Mouse (Mus musculus) hindbrain, embryonic 16.5 days (tissue): ENCODE data around the gene Galc. TPM values are rescaled to one million over a fixed set of nuclear protein-coding genes. Genes with fewer than 3 reads are reported as not detected.
"Not testable (repeated sequence)": the region's sequence is repeated elsewhere in the genome, so short reads cannot be mapped to it uniquely, and the experiment has no call there.

ENCODE experiments used
- ATAC-seq: fragments of 200-750 bp; cut with Nextera tagmentation; 2 replicates; pipeline ENCODE4 v1.8.0; 2017; ENCODE audit warnings: moderate TSS enrichment, moderate library complexity
- H3K27ac ChIP-seq: fragments of 300-500 bp; sonication (generic); 2 replicates; pipeline ENCODE4 v1.5.1; 2014; ENCODE audit warnings: low read depth, mild to moderate bottlenecking, control low read depth, low read length, moderate library complexity
- H3K27me3 ChIP-seq: fragments of 300-500 bp; sonication (generic); replicated peaks from 2 replicates; pipeline ENCODE4 v1.6.1; 2014; ENCODE audit warnings: low read length; ENCODE audit not compliant: control insufficient read depth, insufficient read depth
- H3K36me3 ChIP-seq: fragments of 300-500 bp; sonication (generic); 2 replicates; pipeline ENCODE4 v1.6.1; 2014; ENCODE audit warnings: mild to moderate bottlenecking, low read length, moderate library complexity, mixed read lengths; ENCODE audit not compliant: control insufficient read depth, insufficient read depth
- H3K4me1 ChIP-seq: fragments of 300-500 bp; sonication (generic); 2 replicates; pipeline ENCODE4 v1.6.1; 2014; ENCODE audit warnings: low read depth, low read length; ENCODE audit not compliant: control insufficient read depth, insufficient read depth
- H3K4me2 ChIP-seq: fragments of 300-500 bp; sonication (generic); 2 replicates; pipeline ENCODE4 v1.6.1; 2014; ENCODE audit warnings: mild to moderate bottlenecking, low read length, control low read depth, moderate library complexity
- H3K4me3 ChIP-seq: fragments of 300-500 bp; sonication (generic); 2 replicates; pipeline ENCODE4 v1.5.1; 2014; ENCODE audit warnings: mild to moderate bottlenecking, low read length, control low read depth, moderate library complexity
- H3K9ac ChIP-seq: fragments of 300-500 bp; sonication (generic); 2 replicates; pipeline ENCODE4 v1.6.1; 2014; ENCODE audit warnings: low read depth, mild to moderate bottlenecking, control low read depth, low read length, moderate library complexity
- H3K9me3 ChIP-seq: fragments of 300-500 bp; sonication (generic); 2 replicates; pipeline ENCODE4 v1.6.1; 2014; ENCODE audit warnings: mild to moderate bottlenecking, low read length, moderate library complexity; ENCODE audit not compliant: control insufficient read depth
- WGBS: fragments of 180-500 bp; shearing (Covaris S2); extraction: QIAGEN DNeasy Blood & Tissue Kit; methylation state at CpG from one replicate; pipeline ENCODE4 v1.1.7; 2014; 5-methylcytosine and 5-hydroxymethylcytosine counted together
- polyA plus RNA-seq: library from polyadenylated mRNA; unstranded; fragments of >200 nt; fragmentation: Nextera tagmentation; extraction: Ambion mirVana; gene quantifications from 2 replicates; pipeline ENCODE4 v1.2.1, GENCODE M21; 2015

Gene Galc
- polyA plus RNA-seq, 1 experiment from 2014 or later, result 10.6 TPM

- WGBS, result 91% methylated on average over 6 of the region's 6 CpGs
- not testable (repeated sequence) for H3K36me3 ChIP-seq, H3K27me3 ChIP-seq, H3K27ac ChIP-seq, H3K4me1 ChIP-seq, H3K9ac ChIP-seq, H3K4me2 ChIP-seq, H3K4me3 ChIP-seq, H3K9me3 ChIP-seq, ATAC-seq
These were observed 20.8 kb downstream of the Galc start for GRCm38 (mm10) chr12:98238478-98238877.

GRCm38 (mm10) chr12:98227037-98227436 is 32.2 kb downstream of the Galc start:
- ATAC-seq, result no peak
- WGBS, result 94% methylated on average over 2 of the region's 2 CpGs
- H3K4me3 ChIP-seq, result no peak overlapping the region
- H3K27me3 ChIP-seq, result no peaks in the 10 kb centered on the region
- peaks cover 8% of the 10 kb centered on the region; the same call in 1 of the 2 replicates for H3K36me3 ChIP-seq
- H3K4me2 ChIP-seq, result no peak overlapping the region
- H3K9me3 ChIP-seq, result no peaks in the 10 kb centered on the region
- H3K9ac ChIP-seq, result no peak overlapping the region
- H3K4me1 ChIP-seq, result no peaks in the 10 kb centered on the region
- H3K27ac ChIP-seq, result no peak overlapping the region

DNA sequence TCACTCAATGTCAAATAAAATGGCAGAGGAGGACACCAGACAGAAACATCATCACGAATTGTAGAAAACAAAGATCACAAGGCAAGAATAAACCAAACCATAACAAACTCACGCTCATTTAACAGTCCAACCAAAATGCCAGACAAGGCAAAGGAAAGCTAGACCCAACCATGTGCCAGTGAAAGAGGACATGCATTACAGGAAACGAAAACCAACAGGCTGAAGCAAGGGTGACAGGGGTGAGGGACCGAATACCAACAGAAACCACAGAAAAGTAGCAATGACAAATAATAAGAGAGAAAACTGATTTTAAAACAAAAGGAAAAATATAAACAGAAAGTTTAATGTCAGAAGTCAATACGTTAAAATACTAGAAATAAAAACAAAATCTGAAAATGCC is 36.0 kb downstream of the Galc start:
- no peaks in the 10 kb centered on the region for H3K9me3 ChIP-seq
- 86% methylated on average over 5 of the region's 5 CpGs for WGBS
- H3K36me3 ChIP-seq, result peaks cover 8% of the 10 kb centered on the region; the same call in 1 of the 2 replicates
- H3K9ac ChIP-seq, result no peak overlapping the region
- no peak overlapping the region for H3K4me2 ChIP-seq
- H3K27ac ChIP-seq, result no peak overlapping the region
- H3K4me1 ChIP-seq, result no peaks in the 10 kb centered on the region
- no peak overlapping the region for H3K4me3 ChIP-seq
- H3K27me3 ChIP-seq, result no peaks in the 10 kb centered on the region
- no peak for ATAC-seq

DNA sequence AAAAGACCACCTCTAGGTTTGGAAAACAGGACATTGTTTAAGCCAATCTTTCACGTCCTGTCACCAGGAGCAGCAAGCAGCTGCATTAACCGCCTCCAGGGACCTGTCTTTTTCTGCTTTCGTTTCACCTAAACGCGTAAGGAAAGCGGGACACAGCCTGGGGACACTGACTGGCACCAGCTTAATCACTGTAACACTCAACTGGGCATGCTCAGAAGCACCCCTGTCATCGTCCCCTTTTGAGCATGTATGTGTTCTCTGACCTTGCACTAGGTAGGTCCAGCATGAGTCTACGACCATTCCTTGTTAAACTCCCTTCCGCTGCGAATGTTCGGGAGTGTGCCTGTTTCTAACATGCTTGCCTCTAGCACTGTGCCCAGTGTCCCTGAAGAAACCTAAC is 42.8 kb downstream of the Galc start:
- H3K9me3 ChIP-seq, result no peaks in the 10 kb centered on the region
- peak; percentile 34; the same call in 1 of the 2 replicates for ATAC-seq
- H3K27me3 ChIP-seq, result no peaks in the 10 kb centered on the region
- no peak overlapping the region for H3K27ac ChIP-seq
- no peaks in the 10 kb centered on the region; the same call in 1 of the 2 replicates for H3K36me3 ChIP-seq
- WGBS, result 58% methylated on average over 11 of the region's 11 CpGs
- peak overlapping the region; percentile 0; the same call in 1 of the 2 replicates for H3K4me2 ChIP-seq
- no peak overlapping the region for H3K4me3 ChIP-seq
- H3K9ac ChIP-seq, result no peak overlapping the region
- H3K4me1 ChIP-seq, result no peaks in the 10 kb centered on the region

DNA sequence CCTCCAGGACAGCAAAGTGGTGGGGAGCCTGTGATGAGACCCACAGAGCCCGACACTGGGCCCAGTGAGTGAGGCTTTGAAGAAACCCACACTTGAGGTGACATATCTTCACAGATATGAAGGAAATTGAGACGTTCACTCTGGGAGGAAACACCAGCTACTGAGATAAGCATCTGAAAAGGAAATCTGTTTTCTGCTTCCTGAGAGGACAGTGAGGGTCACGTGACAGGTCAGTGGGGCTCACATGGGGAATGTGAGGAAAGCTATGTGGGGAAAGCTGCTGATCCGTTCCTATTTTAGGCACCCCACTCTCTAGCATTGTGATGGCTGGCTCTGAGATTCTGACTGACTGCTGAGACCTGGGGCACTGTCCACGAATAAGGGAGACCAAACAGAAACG is 43.7 kb downstream of the Galc start:
- Histone ChIP-seq H3K9me3 (no peaks in the 10 kb centered on the region), H3K36me3 (no peaks in the 10 kb centered on the region; the same call in 1 of the 2 replicates), H3K4me2 (no peak overlapping the region), H3K27ac (no peak overlapping the region), H3K4me1 (no peaks in the 10 kb centered on the region), H3K9ac (no peak overlapping the region), H3K4me3 (no peak overlapping the region), H3K27me3 (no peaks in the 10 kb centered on the region)
- no peak for ATAC-seq
- WGBS, result 69% methylated on average over 6 of the region's 6 CpGs

- Histone ChIP-seq H3K27ac (no peak overlapping the region), H3K9me3 (no peaks in the 10 kb centered on the region), H3K4me2 (no peak overlapping the region), H3K27me3 (no peaks in the 10 kb centered on the region), H3K36me3 (no peaks in the 10 kb centered on the region; the same call in 1 of the 2 replicates), H3K9ac (no peak overlapping the region), H3K4me1 (no peaks in the 10 kb centered on the region), H3K4me3 (no peak overlapping the region)
- WGBS, result 86% methylated on average over 14 of the region's 14 CpGs
- no peak for ATAC-seq
These were observed 45.1 kb downstream of the Galc start for GRCm38 (mm10) chr12:98214191-98214590.

GRCm38 (mm10) chr12:98213791-98214190 is 45.5 kb downstream of the Galc start:
- no peaks in the 10 kb centered on the region for H3K27me3 ChIP-seq
- H3K9ac ChIP-seq, result no peak overlapping the region
- H3K4me1 ChIP-seq, result no peaks in the 10 kb centered on the region
- no peak overlapping the region for H3K27ac ChIP-seq
- no peak overlapping the region for H3K4me3 ChIP-seq
- no peaks in the 10 kb centered on the region for H3K9me3 ChIP-seq
- ATAC-seq, result no peak
- WGBS, result 90% methylated on average over 7 of the region's 7 CpGs
- no peaks in the 10 kb centered on the region; the same call in 1 of the 2 replicates for H3K36me3 ChIP-seq
- no peak overlapping the region for H3K4me2 ChIP-seq

- H3K36me3 ChIP-seq, result no peaks in the 10 kb centered on the region; the same call in 1 of the 2 replicates
- H3K9ac ChIP-seq, result no peak overlapping the region
- H3K4me2 ChIP-seq, result no peak overlapping the region
- no peak for ATAC-seq
- H3K9me3 ChIP-seq, result no peaks in the 10 kb centered on the region
- no peaks in the 10 kb centered on the region for H3K4me1 ChIP-seq
- H3K27me3 ChIP-seq, result no peaks in the 10 kb centered on the region
- no peak overlapping the region for H3K27ac ChIP-seq
- no peak overlapping the region for H3K4me3 ChIP-seq
- 96% methylated on average over 7 of the region's 7 CpGs for WGBS
These were observed 45.9 kb downstream of the Galc start for GRCm38 (mm10) chr12:98213332-98213731.

DNA sequence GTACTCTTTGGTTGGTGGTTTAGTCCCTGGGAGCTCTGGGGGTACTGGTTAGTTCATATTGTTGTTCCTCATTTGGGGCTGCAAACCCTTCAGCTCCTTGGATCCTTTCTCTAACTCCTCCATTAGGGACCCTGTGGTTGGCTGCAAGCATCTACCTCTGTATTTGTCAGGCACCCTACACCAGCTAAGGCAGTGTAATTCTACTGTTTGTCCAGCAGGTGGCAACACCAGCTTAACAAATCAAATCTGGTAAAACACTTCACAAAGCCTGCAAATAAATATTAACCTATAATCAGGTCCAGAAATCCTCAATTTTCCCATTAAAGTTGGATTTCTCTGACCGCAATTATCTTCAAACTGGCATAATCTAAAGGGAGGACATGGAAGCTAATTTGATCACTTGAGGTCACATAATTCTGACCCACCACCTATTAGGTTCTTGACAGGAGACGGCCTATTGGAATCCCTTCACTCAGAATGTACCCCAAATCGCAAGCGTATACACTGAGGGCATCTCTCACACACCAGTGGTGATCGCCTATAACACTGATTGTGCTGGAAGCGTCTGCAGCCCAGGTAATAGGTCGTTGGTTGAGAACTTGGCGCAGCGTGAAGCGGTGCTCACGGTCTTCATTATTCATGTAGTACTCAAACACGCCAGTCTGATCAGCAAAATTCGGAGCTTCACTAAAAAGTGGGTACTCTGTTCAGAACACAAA is 46.6 kb downstream of the Galc start:
- no peak overlapping the region for H3K27ac ChIP-seq
- H3K4me3 ChIP-seq, result no peak overlapping the region
- peak; percentile 79; the same call in 1 of the 2 replicates for ATAC-seq
- H3K36me3 ChIP-seq, result no peaks in the 10 kb centered on the region; the same call in 1 of the 2 replicates
- H3K4me1 ChIP-seq, result no peaks in the 10 kb centered on the region
- H3K4me2 ChIP-seq, result no peak overlapping the region
- no peaks in the 10 kb centered on the region for H3K27me3 ChIP-seq
- H3K9me3 ChIP-seq, result no peaks in the 10 kb centered on the region
- 90% methylated on average over 13 of the region's 13 CpGs for WGBS
- H3K9ac ChIP-seq, result no peak overlapping the region
